Mouse (Mus musculus) lung, postnatal 36 days (tissue): ENCODE measurements around the gene Msrb1.
A peak's percentile ranks its signal among the peaks of the same experiment; 100 is the strongest.
"Not testable (repeated sequence)": the region's sequence is repeated elsewhere in the genome, so short reads cannot be mapped to it uniquely, and the experiment has no call there.

Experiments used
- DNase-seq: peaks from one replicate; pipeline ENCODE4 v3.0.0; 2022; ENCODE audit warnings: mixed read lengths

Gene Msrb1

DNA sequence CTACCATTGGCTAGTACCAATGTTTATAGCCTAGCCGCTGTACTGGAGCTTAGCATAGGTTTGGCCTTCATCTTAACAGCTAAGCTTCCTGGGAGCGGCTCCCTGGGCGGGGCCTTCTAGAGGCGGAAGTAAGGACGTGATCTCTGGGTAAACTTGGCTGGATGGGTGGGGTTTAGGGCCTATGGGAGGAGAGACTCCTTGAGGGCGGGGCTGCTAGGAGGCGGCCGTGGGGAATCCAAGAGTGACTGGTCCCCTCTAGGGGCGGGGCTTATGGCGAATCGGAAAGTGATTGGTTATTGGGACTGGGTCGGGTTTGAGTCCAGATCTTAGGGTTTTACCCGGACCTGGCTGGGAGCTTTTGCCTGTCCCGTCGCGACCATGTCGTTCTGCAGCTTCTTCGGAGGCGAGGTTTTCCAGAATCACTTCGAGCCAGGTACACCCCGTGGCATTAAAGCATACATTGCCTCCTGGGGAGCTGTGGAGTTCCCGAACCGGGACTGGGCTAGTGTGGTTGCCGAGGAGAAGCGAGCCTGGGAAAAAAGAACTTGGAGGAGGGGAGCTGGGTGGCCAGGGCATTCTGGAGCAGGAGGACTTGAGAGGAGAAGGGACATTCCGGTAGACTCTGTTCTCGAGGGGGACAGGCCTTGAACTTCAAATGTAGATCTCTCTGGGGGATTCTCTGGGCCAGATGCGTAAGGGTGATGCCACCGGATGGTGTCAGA is at the start of gene Msrb1:
Gene Msrb1 (plus strand): TSS at position 313 of the 722 bp plus-strand sequence.
- peak; percentile 100 for DNase-seq

DNA sequence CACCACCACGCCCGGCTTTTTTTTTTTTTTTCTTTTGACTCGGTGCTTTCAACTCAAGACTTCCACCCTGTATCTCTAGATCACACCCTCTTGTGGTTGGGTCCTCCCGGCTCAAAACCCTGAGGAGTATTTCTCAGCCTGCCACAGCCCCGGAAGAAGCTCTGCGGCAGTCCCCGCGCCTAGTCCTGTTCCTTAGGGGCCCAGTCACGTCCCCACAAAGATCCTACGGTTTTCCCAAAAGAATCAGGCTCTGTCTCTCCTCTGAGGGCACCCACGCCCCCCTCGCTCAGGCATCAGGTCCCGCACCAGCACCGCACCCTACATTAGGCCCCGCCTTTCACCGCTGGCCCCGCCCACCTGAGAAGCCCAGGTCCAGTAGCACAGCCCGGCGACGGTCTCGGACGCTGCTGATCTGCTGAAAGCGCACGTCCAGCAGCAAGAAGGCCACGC is 49.3 kb upstream of the Msrb1 start:
- DNase-seq, result peak; percentile 84

DNA sequence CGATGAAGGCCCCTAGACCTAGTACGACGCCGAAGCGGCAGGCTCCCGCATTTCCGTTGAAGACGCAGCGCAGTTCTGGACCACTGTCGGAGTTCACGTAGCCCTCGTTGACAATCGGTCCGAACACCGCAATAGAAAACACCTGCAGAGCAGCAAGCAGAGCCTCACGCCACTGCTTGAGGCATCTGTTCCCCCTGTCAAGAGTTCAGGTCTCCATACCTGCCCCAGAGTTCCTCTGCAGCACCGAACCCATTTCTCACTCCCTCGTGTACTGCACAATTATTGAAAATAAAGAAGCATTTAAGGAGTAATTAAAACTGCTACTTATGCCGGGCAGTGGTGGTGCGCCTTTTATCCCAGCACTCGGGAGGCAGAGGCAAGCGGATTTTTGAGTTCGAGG is 48.8 kb upstream of the Msrb1 start:
- DNase-seq, result no peak

DNA sequence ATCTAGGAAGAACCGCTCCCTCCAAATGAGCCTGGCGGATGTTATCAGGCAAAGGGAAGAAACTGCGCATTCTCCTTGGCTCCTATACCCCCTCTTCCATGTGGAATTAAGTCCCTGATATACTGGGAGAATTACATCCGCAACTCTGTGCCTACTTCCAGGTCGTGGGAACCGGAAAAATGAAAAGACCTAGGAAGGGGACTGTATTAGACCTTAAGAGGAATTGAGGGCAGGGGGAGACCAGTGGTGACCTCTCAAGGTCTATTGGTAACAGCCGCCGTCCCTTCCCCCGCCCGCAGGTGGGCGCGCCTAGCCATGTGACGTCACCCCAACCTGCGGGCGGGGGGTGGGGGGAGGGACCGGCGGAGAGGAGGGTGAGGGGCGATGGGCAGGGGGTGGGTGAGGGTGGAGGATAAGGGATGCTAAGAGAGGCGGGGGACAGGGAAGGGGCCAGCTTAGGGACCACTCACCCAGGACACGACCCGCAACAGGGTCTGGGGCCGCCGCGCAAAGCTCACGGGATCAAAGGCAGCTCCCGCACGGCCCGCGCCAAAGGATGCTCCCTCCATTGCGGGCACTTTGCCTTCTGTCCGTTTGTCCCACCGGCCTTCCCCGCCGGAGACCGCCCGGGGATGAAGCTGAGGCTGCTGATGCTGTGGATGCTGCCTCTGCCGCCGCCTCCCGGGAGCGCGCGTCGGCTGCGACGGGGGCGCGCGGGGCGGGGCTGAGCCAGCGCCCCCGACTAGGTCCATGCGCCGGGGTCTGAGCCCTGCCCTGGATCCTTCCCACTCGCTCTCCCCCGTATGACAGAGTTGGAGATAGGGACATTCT is 47.0 kb upstream of the Msrb1 start, which contains the start of gene Syngr3:
Gene Syngr3 (minus strand): TSS at position 705 of the 831 bp plus-strand sequence.
- DNase-seq, result no peak

DNA sequence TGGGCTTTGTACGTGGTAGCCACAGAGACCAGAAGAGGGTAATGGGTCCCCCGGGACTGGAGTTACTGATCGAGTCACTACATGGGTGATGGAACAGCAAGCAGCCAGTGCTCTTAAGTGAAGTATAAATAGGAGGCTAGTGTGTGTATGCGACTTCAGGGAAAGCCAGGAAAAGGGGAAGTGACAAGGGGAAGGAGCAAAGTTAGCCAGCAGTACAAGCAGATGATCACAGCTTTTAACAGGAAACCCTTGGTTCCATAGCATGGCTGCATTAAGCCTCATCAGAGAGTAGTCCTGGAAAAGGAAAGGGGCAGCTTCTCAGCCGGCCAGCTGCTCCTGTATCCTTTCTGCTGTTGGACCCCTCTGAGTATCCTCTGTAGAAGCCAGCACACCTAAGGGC is 44.1 kb upstream of the Msrb1 start:
- no peak for DNase-seq

DNA sequence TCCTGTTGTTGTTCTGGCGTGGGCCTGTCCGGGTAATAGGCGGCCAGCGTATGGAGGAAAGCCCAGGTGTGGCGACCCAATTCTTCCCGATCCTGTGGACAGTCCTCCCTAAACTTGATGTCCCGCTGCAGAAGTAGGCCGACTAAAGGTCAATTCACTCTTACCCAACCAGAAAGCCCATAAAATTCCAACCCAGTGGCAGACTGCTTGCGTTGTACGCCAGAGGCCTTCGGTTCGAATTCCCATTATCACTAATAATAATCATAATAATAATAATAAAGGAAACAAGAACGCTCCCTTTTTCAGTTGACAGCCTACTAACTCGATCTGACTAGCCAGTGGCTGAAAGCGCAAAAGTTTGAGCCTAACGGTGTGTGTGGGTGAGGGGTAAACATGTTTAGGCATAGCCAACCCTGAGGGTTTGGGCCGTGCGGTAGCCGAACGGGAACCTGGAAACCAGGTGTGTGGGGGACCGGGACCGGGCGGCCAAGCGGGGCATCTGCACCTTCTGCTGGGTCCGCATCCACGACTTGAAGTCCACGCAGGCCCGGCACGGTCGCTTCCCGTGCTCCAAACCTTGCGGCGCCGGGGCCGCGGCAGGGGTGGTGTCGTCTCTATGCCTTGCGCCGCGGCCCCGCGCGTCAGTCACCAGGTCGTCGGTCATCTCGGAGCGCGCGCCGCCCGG is 41.0 kb upstream of the Msrb1 start:
- DNase-seq, result peak; percentile 10

DNA sequence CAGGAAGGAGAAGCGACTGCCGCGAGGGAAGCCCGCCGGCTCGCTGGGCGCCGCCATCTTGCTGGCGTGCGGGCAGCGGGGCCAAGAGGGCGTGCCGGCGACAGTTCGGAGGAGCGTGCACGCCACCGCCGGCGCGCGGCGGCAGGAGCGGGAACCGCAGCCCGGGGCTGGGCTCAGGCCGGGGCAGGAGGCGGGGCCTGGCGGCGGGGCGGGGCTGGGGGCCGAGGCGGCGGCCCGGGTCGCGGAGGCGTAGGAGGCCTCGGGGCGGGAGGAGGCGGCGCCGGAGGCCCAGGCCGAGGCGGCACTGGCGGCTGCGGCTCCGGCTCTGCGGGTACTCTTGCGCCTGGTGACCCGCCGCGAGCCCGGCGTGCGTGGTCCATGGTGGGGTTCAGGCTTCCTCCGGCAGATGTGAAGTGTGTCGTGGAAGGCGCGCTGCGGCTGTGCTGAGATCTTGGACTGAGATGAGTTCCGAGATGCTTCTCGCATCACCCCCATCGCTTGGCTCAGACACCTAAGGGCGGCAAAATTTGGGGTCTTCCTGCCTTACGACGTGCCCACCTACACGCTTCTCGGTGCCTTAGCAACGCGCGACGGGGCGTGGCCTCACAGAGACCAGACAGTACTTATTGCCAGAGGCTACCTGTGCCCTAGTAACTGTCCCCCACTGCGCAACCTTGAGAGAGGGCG is 40.3 kb upstream of the Msrb1 start, which contains the start of the genes Gfer and Noxo1:
Gene Gfer (minus strand): TSS at position 146 of the 687 bp plus-strand sequence.
Gene Noxo1 (plus strand): TSS at position 224 of the 687 bp plus-strand sequence.
- DNase-seq, result peak; percentile 91

DNA sequence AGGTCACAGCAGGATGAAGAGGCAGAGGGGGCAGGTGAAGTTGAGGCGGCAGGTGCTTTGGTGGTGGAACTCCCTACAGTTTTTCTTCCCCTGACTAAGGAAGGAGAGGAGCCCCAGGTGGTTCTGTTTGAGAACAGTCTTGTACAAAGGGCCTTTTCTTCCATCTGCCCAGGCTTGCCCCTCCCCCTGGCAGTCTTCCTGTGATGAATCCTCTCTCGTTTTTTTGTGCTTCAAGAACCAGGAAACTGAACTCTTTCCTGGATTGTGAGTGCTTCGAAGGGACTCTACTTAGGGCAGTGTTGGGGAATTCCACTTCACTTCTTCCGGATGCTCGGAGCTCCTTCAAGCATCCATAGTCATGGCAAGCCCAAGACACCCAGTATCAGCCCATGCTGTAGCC is 38.5 kb upstream of the Msrb1 start:
- DNase-seq, result no peak

DNA sequence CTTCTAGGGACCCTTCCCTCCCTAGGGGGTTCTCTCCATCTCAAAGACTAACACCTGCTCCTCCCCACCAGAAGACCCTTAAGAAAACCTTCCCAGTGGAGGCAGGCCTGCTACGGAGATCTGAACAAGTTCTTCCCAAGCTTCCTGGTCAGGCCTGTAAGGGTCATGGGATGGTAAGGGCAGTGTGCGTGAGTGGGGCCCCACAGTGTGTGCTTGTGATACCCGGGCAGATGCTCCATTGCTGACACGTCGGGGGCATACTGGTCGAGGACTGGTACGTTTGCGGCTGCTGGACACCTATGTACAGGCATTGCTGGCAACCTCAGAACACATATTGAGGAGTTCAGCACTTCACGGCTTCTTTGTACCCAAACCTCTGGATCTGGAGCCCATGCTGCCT is 37.7 kb upstream of the Msrb1 start:
- no peak for DNase-seq

DNA sequence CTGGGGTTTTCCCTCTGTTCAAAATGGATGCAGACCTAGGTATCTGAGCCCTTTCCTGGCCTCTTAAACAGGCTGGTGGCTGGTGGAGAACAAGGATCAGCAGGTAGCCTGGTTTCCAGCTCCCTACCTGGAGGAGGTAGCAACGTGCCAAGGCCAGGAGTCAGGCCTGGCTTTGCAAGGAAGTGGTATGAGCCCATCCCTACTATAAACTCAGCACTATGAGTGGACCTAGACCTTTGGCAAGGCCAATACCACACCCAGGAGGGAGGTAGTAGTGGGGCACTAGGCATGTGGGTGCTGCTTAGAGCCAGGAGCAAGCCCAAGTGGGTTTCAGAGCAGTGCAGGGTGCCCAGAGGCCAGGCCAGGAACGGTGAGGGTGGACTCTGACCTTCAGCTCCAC is 37.0 kb upstream of the Msrb1 start:
- DNase-seq, result no peak

DNA sequence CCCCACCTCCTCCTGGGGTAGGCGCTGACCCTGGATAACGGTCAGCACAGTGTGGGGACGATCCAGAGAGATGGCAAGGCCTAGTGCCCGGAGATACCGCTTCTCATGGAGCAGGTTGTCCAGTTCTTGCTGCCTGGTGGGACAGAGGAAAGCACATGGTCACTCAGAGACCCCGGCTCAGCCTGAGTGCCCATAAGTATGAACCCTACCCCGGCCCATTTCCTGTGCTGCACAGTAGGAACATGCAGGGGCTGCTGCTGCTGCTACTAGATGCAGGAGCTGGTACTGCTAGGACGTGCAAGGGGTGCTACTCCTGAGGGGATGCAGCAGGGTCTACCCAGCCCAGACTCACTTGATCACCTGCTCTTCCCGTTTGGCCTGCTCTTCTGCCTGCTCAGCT is 35.2 kb upstream of the Msrb1 start:
- DNase-seq, result no peak

DNA sequence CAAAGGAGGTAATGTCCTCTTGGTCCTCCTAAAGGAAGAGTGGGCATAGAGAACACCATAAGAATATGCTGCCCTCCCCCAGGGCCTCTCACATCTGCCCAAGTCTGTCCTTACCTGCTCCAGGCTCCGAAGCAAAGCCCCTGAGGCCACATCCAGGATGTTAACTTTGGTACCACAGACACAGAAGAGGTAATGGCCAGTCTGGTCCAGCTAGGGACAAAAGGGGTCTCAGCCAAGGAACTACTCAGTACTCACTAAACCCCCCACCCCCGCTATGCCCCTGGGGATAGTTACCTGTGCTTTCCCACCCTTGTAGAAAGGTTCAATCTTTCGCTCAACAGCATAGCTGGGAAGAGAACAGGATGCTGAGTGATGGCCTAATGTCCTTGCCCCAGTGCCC is 30.6 kb upstream of the Msrb1 start:
- DNase-seq, result no peak

DNA sequence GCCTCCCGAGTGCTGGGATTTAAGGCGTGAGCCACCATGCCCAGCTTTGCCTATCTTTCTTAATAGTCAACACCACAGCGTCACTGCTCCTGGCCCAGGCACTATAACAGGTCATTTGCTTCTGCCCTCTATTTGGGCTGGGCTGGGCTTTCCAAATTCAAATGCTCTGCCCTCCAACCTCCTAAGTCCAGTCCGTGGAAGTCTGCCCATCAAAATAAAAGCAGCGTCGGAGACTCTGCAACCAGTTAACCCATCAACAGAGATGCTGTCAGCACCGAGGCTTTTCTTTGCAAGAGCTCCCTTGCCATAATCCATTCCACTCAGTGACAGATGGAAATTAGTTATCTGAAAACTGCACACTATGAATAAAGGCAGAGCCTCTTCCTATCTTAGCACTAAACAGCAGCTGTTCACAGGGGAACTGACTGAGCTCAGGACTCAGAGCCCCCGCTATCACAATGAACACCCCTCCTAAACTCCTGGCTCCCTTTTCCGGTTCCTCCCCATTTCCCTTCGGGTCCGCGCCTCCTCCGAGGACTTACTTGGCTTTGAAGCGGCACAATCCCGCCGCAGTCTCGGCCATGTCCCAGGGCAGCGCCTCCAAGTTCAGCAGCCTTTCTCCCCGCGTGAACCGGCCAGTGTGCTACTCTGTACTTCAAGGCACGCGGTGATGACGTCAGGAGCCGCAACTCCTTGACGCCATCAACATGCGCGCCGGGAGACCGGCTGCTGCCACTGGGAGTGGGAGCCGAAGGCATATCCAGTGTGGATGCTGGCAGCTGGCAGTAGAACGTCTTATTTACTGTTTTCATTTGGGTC is 29.3 kb upstream of the Msrb1 start, which contains the start of gene Tbl3:
Gene Tbl3 (minus strand): TSS at position 679 of the 819 bp plus-strand sequence.
- DNase-seq, result peak; percentile 98

DNA sequence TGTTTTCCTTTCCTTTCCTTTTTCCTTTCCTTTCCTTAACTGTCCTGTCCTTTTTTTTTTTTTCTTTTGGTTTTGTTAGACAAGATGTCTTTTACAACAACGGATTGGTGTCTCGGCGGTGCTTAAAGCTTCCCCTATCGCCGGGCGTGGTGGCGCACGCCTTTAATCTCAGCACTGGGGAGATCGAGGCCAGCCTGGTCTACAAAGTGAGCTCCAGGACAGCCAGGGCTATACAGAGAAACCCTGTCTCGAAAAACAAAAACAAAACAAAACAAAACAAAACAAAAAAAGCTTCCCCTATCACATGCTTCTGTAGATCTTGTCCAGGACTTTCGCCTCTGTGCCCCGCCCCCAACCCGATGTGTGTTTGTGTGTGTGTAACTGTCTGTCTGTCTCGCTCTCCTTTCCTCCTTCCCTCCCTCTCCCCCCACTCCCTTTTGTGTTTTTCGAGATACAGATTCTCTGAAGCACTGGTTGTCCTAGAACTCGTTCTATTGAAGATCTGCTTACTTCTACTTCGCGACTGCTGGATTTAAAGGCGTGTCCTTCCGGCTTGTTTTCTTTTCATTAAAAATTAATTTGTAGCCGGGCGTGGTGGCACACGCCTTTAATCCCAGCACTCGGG is 28.5 kb upstream of the Msrb1 start:
- peak; percentile 15 for DNase-seq

DNA sequence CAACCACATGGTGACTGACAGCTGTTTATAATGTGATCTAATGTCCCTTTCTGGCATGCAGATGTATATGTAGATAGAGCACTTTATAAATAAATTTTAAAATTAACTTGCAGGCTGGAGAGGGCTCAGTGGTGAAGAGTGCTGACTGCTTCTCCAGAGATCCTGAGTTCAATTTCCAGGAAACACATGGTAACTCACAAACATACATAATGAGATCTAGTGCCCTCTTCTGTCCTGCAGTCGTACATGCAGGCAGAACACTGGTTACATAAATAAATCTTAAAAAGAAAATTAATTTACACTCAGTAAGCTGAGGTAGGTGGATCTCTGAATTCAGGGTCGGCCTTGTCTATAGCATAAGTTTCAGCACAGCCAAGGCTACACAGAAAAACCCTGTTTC is 27.8 kb upstream of the Msrb1 start:
- peak; percentile 55 for DNase-seq

DNA sequence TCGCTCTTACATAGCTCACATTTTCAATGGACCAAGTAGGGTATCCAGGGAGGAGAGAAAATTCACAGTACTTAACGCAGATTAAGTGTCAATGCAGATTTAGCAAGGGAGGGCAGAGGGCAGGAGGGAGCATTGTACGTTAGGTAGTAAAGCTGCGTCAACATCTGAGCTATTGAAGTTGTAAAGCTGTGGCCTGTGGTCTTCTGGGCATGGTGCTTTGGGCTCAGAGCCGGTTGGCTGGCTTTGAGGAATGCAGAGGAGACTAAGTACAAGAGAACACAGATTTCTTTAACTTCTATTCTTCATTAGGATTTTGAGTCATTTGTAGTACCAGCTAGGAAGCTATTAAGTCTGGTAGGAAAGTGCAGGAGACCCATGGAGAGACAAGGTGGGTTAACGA is 20.9 kb upstream of the Msrb1 start:
- DNase-seq, result no peak

DNA sequence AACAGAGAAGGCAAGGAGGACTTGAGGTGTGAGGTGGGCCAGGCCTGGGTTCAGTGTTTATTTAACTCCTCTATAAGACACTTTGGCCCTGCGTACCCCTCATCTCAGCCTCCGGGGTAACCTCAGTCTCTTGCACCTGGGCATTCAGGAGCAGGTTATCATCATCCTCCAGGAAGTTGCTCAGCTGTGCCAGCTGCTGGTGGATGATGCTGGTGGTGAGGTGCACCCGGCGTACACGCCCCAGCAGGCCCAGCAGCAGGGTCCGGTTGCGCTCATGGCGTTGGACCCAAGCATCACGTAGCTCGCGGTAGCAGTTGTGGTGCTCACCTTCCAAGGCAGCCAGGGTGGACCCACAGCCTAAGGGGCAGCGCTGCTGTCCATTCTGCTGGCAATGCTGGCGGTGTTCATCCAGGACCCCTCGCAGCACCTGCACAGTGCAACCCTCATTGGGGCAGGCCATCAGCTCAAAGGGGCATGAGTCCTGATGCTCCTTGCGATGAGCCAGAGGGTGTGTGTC is 20.2 kb upstream of the Msrb1 start:
- DNase-seq, result no peak

DNA sequence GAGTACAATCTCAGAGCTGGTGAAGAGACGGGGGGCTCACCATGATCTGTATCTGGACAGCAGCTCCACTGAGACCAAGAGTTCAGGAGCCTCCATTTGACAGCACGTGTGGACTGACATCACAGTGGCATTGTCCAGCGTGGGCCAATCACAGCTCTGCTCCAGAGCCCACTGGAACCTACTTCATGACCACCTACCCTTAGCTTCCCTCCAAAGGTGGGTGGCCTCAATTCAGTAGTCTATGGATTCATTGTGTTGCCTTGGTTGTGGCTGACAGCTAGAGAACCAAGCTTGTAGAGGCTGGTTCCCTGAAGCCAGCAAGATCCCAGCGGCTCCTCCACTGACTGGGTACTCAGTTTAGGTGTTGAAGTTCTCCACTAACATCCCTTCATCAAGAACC is 18.5 kb upstream of the Msrb1 start, which contains the start of the genes Rnf151 and Rps2:
Gene Rnf151 (minus strand): TSS at position 121 of the 400 bp plus-strand sequence.
Gene Rps2 (plus strand): TSS at position 174 of the 400 bp plus-strand sequence.
- DNase-seq, result no peak

DNA sequence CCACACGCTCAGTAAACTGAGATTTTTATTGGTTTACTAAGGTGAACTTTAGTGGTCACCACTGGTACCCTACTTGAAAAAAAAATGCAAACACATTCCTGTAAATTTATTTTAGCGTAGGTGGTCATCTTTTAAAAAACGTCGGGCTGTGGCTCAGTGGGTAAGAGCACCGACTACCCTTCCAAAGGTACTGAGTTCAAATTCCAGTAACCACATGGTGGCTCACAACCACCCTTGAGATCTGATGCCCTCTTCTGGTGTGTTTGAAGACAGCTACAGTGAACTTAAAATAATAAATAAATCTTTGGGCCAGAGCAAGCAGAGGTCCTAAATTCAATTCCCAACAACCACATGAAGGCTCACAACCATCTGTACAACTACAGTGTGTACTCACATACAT is 17.5 kb upstream of the Msrb1 start:
- not testable (repeated sequence) for DNase-seq

DNA sequence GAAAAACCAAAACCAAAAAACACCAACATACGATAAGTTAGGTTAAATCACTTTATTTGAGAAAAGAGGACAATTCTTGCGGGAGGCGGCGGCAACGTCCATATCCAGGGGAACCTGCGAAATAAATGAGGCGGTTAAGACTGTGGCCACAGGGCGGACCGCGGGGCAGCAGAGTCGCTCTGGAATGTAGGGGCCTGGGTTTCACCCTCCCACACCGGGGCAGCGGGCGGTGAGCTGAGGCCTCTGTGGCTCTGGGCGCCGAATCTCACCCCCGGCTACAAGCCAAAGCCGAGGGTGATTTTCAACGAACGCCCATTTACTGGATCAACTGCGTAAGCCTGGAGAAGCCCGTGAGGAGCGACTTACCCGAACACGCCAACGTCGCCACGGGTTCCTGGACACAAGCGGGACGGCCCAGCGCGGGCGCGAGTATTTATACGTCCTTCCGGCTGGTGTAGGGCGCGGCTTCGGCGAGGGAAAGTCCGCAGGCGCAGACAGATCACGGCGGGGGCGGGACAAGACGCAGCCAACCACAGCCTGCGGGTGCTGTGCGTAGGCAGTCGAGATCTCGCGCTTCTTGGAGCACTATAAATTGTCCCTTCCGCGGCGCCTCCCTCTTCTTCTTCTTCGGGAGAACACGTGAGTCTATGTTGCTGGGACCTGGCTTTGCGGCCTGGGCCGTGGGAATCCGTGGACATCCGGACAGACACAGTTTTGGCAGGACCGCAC is 16.8 kb upstream of the Msrb1 start:
- DNase-seq, result peak; percentile 99
